Mouse (Mus musculus): Measurements from ENCODE around the gene D630023F18Rik.
A peak's percentile ranks its signal among the peaks of the same experiment; 100 is the strongest.

Gene D630023F18Rik

GRCm38 (mm10) chr1:65122574-65123372 lies at the start of gene D630023F18Rik:
TSS of gene D630023F18Rik (minus strand) at chr1:65123214.
- peak; percentile 18 for DNase-seq (ENCODE audit: low spot score)

GRCm38 (mm10) chr1:65171579-65171978 lies 48.6 kb upstream of the D630023F18Rik start:
- DNase-seq (ENCODE audit: low spot score): no peak

GRCm38 (mm10) chr1:65169947-65170346 lies 46.9 kb upstream of the D630023F18Rik start:
- DNase-seq (ENCODE audit: low spot score): no peak

- DNase-seq (ENCODE audit: low spot score): no peak
Measured at GRCm38 (mm10) chr1:65169536-65169935, 46.5 kb upstream of the D630023F18Rik start.

DNA sequence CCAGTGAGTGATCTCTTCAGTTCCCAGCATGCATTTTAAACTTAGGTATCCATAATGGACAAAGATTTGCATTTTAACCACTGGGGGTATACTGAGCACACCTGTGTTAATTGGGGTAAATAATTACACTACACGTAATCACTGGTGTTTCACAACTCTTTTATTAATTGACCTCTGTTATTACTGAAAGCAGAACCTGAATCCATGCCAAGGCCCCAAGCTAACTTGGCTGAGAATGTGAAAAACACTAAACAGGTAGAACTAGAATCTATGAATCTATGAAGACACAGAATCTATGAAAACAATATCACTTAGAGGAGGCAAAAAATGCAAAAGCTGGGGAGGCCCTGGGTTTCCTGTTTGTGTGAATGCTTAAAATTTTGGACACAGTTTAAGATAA lies 44.5 kb upstream of the D630023F18Rik start:
- no peak for DNase-seq (ENCODE audit: low spot score)

- DNase-seq (ENCODE audit: low spot score): no peak
Measured at GRCm38 (mm10) chr1:65162210-65162609, 39.2 kb upstream of the D630023F18Rik start.

DNA sequence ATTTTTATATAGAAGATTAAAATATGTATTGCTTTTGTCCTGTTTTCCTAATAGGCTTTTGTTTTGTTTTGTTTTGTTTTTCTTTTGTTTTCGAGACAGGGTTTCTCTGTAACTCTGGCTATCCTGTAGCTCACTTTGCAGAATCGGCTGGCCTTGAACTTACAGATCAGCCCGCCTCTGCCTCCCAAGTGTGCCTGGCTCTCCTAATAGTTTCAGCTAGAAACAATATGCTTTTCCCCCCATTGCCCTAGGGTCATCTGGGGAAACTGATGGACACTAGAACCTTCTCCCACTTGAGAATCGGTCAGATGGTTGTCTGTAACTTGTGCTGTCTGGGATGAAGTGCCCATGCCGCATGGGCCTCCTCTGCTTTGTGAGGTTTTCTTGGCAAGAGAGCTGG lies 33.1 kb upstream of the D630023F18Rik start:
- DNase-seq (ENCODE audit: low spot score): no peak

- DNase-seq (ENCODE audit: low spot score): peak; percentile 30
Measured at GRCm38 (mm10) chr1:65154814-65155213, 31.8 kb upstream of the D630023F18Rik start.

GRCm38 (mm10) chr1:65147971-65148370 lies 25.0 kb upstream of the D630023F18Rik start:
- DNase-seq (ENCODE audit: low spot score): no peak

DNA sequence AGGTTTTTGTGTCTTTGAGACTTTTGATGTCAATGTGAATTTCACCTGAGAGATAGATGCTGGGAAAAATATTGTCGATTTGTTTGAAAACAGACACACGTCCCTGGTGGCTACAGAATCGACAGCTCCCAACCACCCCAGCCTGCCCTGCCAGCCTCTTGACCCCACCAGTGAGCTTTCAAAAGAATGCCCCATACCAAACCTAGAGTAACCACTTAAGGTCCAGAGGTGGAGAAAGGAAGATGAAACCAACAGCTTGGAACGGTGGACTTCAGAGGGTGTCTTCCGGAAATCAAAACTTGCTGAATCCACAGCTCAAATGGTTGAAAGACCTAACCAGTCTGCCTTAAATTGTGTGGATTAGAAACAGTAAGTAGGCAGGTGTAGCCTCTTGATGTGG lies 24.3 kb upstream of the D630023F18Rik start:
- no peak for DNase-seq (ENCODE audit: low spot score)

- no peak for DNase-seq (ENCODE audit: low spot score)
Measured at GRCm38 (mm10) chr1:65146601-65147000, 23.6 kb upstream of the D630023F18Rik start.

- no peak for DNase-seq (ENCODE audit: low spot score)
Measured at GRCm38 (mm10) chr1:65144783-65145182, 21.8 kb upstream of the D630023F18Rik start.

DNA sequence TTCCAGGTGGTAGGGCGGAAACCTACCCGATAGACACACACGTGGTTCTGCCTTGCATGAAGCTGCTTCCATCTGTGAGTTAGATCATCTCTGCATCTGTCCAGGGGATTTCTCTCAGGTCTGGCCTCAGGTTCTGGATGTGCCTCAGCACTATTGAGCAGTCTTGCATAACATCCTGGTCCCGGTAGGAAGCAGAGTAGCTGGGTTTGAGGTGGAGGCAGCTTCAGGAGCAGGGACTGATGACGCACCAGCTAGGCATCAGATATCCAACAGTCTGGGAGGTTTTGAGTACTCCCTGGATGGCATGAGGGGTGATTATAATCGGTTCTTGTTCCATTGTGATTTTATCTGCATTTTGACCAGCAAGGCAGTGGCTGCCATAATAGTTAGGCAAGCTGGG lies 14.5 kb upstream of the D630023F18Rik start:
- DNase-seq (ENCODE audit: low spot score): no peak

GRCm38 (mm10) chr1:65132833-65133232 lies 9.8 kb upstream of the D630023F18Rik start:
- no peak for DNase-seq (ENCODE audit: low spot score)

DNA sequence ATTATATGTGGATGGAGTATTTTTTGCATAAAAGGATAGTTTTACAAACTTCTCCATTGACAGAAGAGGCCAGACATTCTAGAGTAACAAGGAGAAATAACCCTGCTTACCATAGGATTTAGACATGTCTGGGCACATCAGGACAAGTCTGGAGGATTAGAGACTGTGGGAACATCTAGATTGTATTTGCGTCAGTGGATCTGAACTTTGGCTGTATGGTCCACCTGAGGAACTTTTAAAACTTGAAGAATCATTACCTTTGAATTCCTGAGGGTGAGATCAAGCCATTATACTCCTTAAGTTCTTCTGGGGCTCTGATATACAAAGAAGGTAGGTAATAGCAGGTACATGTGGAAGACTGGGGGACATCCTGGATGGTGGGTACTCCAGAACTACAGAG lies 8.7 kb upstream of the D630023F18Rik start:
- DNase-seq (ENCODE audit: low spot score): no peak

DNA sequence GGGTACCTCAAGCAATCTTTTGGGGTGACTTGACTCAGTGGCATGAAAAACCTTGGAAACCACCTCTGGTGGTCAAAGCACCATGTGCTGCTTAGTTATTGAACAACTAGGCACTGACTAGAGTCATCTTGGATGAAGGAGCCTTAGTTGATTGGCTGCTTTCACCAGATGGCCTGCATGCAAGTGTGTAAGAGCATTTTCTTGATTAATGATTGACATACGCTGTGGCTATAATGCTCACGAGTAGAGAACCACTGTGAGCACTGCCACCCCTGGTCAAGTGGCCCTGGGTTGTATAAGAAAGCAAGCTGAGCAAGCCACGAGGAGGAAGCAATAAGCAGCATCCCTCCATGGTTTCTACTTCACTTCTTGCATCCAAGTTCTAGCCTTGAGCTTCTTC lies 7.2 kb upstream of the D630023F18Rik start:
- no peak for DNase-seq (ENCODE audit: low spot score)

- no peak for DNase-seq (ENCODE audit: low spot score)
Measured at GRCm38 (mm10) chr1:65129634-65130180, 6.7 kb upstream of the D630023F18Rik start.

DNA sequence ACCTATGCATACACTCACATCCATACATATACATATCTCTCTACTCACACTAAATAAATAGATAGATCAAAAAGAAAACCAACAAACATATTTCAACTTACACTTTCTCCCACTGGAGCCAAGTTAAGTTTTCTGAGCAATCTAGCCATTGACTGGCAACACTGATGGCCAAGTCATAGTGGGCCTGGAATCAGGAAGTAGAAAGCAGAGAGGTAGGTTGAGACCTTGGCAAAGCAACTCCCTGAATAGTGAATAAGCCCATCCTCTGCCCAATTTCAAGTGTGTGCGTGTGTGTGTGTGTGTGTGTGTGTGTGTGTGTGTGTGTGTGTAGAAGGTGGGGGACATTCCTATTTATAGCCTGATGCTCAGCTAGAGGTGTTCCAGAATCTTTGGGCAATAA lies 3.6 kb downstream of the D630023F18Rik start, which contains the start of gene Gm28845:
Gene Gm28845, minus strand, starts transcription at position 121 of the 400 bp plus-strand sequence.
- no peak for DNase-seq (ENCODE audit: low spot score)

DNA sequence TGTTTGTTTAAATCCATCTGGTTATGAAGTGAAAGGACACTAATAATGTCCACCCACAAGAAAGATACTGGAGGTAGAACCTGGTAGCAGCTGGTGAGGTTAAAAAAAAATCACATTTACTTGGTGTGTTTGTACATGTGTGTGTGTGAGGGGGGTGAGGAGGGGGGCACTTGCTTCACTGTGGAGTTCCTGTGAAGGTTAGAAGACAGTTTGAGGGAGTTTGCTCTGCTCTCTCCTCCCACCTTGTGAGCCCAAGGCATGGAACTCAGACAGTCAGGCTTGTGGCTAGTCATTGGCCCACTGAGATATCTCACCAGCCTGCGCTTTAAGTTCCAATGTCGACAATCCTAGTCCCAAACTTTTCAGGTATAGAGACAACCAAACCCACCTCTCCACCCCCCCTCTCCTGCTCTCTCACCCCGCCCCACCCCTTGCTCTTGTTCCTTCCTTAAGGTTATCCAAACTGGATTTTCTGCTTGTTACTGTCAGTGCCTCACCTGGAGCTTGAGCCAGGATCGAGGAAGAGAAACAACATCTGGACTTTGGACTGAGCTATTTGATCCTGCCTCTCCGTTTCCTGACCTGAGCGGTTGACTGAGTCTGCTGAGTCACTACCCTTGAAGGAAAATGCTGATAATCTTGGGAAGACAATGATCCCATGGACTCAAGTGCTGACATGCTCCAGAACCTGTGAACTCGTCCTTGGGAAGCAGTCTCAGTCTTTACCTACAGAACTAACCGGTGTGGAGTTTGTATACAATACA lies 4.7 kb downstream of the D630023F18Rik start:
- DNase-seq (ENCODE audit: low spot score): no peak

GRCm38 (mm10) chr1:65113536-65114172 lies 9.4 kb downstream of the D630023F18Rik start:
- DNase-seq (ENCODE audit: low spot score): no peak

DNA sequence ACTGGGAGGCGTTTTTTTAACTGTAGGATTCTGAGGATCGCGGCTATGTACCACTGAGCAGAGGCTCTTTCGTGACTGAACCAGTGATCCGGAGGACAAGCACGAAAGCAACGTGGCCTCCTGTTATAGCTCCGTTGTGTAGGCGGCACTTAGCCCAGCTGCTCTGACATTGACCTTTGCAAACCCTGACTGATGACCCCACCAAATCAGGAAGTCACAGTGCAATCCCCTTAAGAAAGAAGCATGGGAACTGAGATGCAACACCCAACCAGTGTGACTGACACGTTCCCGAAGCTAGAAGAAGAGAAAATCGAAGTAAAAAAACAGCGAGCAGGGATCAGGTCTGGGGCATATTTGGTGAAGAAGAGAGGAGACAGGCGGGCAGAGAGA lies 10.2 kb downstream of the D630023F18Rik start:
- peak; percentile 13 for DNase-seq (ENCODE audit: low spot score)

- DNase-seq (ENCODE audit: low spot score): peak; percentile 96
Measured at GRCm38 (mm10) chr1:65112031-65112806, 10.8 kb downstream of the D630023F18Rik start.
